Mouse (Mus musculus) myocyte (in vitro differentiated cells): ENCODE measurements around the gene Plxna4. TPM values are rescaled to one million over a fixed set of nuclear protein-coding genes. Genes with fewer than 3 reads are reported as not detected.
"Not testable (repeated sequence)": the region's sequence is repeated elsewhere in the genome, so short reads cannot be mapped to it uniquely, and the experiment has no call there.

Source experiments
- H3K27me3 ChIP-seq: one replicate; pipeline ENCODE4 v1.6.1; 2011; ENCODE audit not compliant: control insufficient read depth, insufficient read depth, insufficient read length
- H3K36me3 ChIP-seq: one replicate; pipeline ENCODE4 v1.6.1; 2011; ENCODE audit not compliant: control insufficient read depth, insufficient read depth
- H3K4me2 ChIP-seq: one replicate; pipeline ENCODE4 v1.6.1; 2011; ENCODE audit warnings: low read depth, control low read depth
- H3K4me3 ChIP-seq: one replicate; pipeline ENCODE4 v1.5.1; 2011; ENCODE audit warnings: mild to moderate bottlenecking, control low read depth, moderate library complexity
- H3K79me2 ChIP-seq: one replicate; pipeline ENCODE4 v1.6.1; 2011; ENCODE audit not compliant: control insufficient read depth, insufficient read depth
- H3ac ChIP-seq: one replicate; pipeline ENCODE4 v1.6.1; 2011; ENCODE audit not compliant: control insufficient read depth, insufficient read length
- CEBPB ChIP-seq: IDR thresholded peaks from 2 replicates; pipeline ENCODE4 v1.6.1; 2011; ENCODE audit warnings: mild to moderate bottlenecking, moderate library complexity; ENCODE audit not compliant: poor library complexity, insufficient read depth, severe bottlenecking
- E2F4 ChIP-seq: IDR thresholded peaks from one replicate; pipeline ENCODE4 v1.6.1; 2011; ENCODE audit warnings: mild to moderate bottlenecking, control low read depth, moderate library complexity; ENCODE audit not compliant: insufficient read depth
- MAX ChIP-seq: IDR thresholded peaks from one replicate; pipeline ENCODE4 v1.6.1; 2011; ENCODE audit warnings: low read depth, mild to moderate bottlenecking, control low read depth
- MYOD1 ChIP-seq, 3 experiments: IDR thresholded peaks; one replicate each; pipeline ENCODE4 v1.6.1; 2011; ENCODE audit warnings: control low read depth in 2 of 3, low read depth in 2 of 3, mild to moderate bottlenecking in 2 of 3, moderate library complexity in 1 of 3; ENCODE audit not compliant: insufficient read length in 2 of 3, control insufficient read depth in 1 of 3
- MYOG ChIP-seq, 3 experiments: IDR thresholded peaks; one replicate each; pipeline ENCODE4 v1.6.1; 2011; ENCODE audit warnings: control low read depth in 2 of 3, low read depth in 2 of 3, mild to moderate bottlenecking in 2 of 3; ENCODE audit not compliant: insufficient read length in 2 of 3, control insufficient read depth in 1 of 3, insufficient read depth in 1 of 3
- POLR2A ChIP-seq: IDR thresholded peaks from one replicate; pipeline ENCODE4 v1.6.1; 2011; ENCODE audit warnings: low read depth, mild to moderate bottlenecking, control low read depth, moderate library complexity; ENCODE audit not compliant: insufficient read length
- POLR2AphosphoS2 ChIP-seq: IDR thresholded peaks from one replicate; pipeline ENCODE4 v1.6.1; 2011; ENCODE audit warnings: low read depth, control low read depth; ENCODE audit not compliant: insufficient read length
- REST ChIP-seq: IDR thresholded peaks from one replicate; pipeline ENCODE4 v1.6.1; 2011; ENCODE audit warnings: mild to moderate bottlenecking, control low read depth, moderate library complexity; ENCODE audit not compliant: insufficient read depth, insufficient read length
- SRF ChIP-seq: IDR thresholded peaks from one replicate; pipeline ENCODE4 v1.6.1; 2011; ENCODE audit warnings: low read depth; ENCODE audit not compliant: control insufficient read depth, insufficient read length
- TCF12 ChIP-seq: IDR thresholded peaks from one replicate; pipeline ENCODE4 v1.6.1; 2011; ENCODE audit warnings: mild to moderate bottlenecking, control low read depth; ENCODE audit not compliant: poor library complexity, insufficient read depth, severe bottlenecking
- TCF3 ChIP-seq: IDR thresholded peaks from one replicate; pipeline ENCODE4 v1.6.1; 2011; ENCODE audit warnings: low read depth, control low read depth; ENCODE audit not compliant: insufficient read length
- USF1 ChIP-seq: IDR thresholded peaks from one replicate; pipeline ENCODE4 v1.6.1; 2011; ENCODE audit warnings: low read depth, mild to moderate bottlenecking, control low read depth, moderate library complexity
- polyA plus RNA-seq: library from polyadenylated mRNA; unstranded; fragments of >200 nt; fragmentation: generic; extraction: Trizol; gene quantifications from one replicate; pipeline ENCODE4 v1.2.1, GENCODE M21; 2012; ENCODE audit warnings: missing spikeins

Gene Plxna4
- polyA plus RNA-seq, 1 experiment: 0.70 TPM

DNA sequence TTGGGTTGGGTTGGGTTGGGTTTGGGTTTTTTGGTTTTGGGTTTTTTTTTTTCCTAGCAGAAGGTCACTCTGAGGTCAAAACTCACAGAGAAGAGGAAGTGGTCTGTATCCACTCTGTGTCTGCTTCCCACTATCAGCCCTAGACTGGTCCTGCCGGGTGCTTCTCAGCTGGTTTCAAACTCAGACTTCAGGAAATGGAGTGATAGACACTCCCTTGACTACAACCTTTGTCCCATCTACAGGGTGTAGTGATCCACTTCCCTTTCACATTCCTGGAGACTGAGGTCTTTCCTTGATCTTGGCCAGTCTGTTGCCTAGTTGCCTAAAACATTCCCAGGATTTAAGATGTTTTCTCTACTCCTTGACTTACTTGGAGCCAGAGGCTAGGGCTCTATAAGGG is 76.0 kb downstream of the Plxna4 start:
- H3K27me3 ChIP-seq: no peaks in the 10 kb centered on the region
- no peaks in the 10 kb centered on the region for H3K79me2 ChIP-seq
- H3ac ChIP-seq: no peak overlapping the region
- H3K4me3 ChIP-seq: no peak overlapping the region
- no peak overlapping the region for H3K4me2 ChIP-seq
- H3K36me3 ChIP-seq: no peaks in the 10 kb centered on the region
- TF ChIP-seq MYOG (IDR thresholded peaks at IDR 0.05; ENCODE audit: control insufficient read depth in 1 of 3, insufficient read depth in 1 of 3, insufficient read length in 2 of 3, low read depth in 2 of 3): no peak

DNA sequence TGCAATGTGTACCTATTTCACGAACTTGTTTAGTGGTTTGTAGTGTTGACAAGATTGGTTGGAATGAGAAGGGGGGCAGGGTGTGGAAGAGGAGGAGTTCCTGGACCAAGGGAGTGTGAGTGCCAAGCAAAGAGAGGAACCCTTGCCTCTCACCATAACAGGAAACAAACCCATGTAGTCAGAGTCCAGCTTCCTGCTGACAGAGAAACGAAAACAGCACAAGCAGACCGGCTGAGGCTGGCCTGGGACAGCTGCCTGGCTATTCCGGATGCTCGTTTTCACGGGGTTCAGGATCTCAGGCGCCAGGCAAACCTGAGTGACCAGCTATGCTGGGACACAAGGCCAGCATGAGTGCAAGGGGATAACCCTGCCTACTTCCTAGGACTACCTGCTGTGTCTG is 77.1 kb downstream of the Plxna4 start:
- H3K36me3 ChIP-seq: no peaks in the 10 kb centered on the region
- TF ChIP-seq TCF12: no peak
- TF ChIP-seq REST: no peak
- no peak for TF ChIP-seq E2F4
- no peak for TF ChIP-seq CEBPB
- TF ChIP-seq MYOD1 (IDR thresholded peaks at IDR 0.05; ENCODE audit: control insufficient read depth in 1 of 3, insufficient read length in 2 of 3, low read depth in 2 of 3): no peak
- H3K27me3 ChIP-seq: no peaks in the 10 kb centered on the region
- no peak overlapping the region for H3ac ChIP-seq
- H3K4me3 ChIP-seq: no peak overlapping the region
- no peak overlapping the region for H3K4me2 ChIP-seq
- H3K79me2 ChIP-seq: no peaks in the 10 kb centered on the region

DNA sequence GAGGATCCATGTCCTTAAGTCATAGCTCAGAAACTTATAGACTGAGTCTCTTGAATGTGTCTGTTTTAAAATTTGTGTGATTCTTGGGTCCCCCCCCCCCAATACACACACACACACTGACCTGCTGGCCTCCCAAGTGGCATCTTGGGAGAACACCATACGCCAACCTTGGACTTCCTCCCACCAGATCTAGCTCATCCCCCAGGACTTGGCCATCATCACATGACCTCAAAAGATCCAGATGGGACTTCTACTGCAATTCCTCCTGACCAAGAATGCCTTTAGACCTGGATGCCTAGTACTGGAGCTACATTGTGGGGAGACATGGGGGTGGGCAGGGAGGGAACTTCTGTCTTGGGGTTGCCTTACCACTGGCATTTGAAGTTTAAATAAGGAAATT is 77.5 kb downstream of the Plxna4 start:
- H3ac ChIP-seq: no peak overlapping the region
- no peak overlapping the region for H3K4me3 ChIP-seq
- TF ChIP-seq POLR2A (no peak), SRF (no peak), POLR2AphosphoS2 (no peak), USF1 (no peak), REST (no peak), CEBPB (no peak), TCF3 (no peak)
- no peak overlapping the region for H3K4me2 ChIP-seq
- H3K27me3 ChIP-seq: no peaks in the 10 kb centered on the region
- no peaks in the 10 kb centered on the region for H3K36me3 ChIP-seq
- no peaks in the 10 kb centered on the region for H3K79me2 ChIP-seq

DNA sequence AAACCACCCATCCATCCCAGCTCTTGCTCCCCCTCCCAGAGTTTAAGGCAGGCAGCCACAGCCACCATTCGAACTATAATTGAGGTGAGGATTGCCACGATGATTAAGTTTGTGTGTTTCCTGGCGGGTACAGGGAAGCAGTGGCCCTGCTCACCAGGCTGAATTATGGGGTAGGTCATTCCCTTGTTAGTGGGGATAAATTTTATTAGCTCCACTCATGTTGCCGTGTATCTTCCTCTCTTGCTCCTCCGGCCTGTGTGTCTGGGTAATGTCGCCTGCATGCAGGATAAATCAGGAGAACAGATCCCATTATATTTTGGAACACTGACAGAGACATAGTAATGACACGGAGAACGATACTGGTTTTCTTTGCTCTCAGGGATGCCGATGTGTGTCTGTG is 78.9 kb downstream of the Plxna4 start:
- Histone ChIP-seq H3ac (no peak overlapping the region), H3K4me2 (no peak overlapping the region), H3K27me3 (no peaks in the 10 kb centered on the region), H3K79me2 (no peaks in the 10 kb centered on the region), H3K36me3 (no peaks in the 10 kb centered on the region), H3K4me3 (no peak overlapping the region)
- no peak for TF ChIP-seq POLR2AphosphoS2
- no peak for TF ChIP-seq POLR2A
- TF ChIP-seq REST: no peak
- TF ChIP-seq MYOG (IDR thresholded peaks at IDR 0.05; ENCODE audit: control insufficient read depth in 1 of 3, insufficient read depth in 1 of 3, insufficient read length in 2 of 3, low read depth in 2 of 3): no peak
- TF ChIP-seq E2F4: no peak
- TF ChIP-seq USF1: no peak
- TF ChIP-seq TCF3: no peak
- TF ChIP-seq TCF12: no peak
- TF ChIP-seq SRF: no peak
- TF ChIP-seq CEBPB: no peak
- no peak for TF ChIP-seq MYOD1 (IDR thresholded peaks at IDR 0.05; ENCODE audit: control insufficient read depth in 1 of 3, insufficient read length in 2 of 3, low read depth in 2 of 3)
- TF ChIP-seq MAX: no peak

DNA sequence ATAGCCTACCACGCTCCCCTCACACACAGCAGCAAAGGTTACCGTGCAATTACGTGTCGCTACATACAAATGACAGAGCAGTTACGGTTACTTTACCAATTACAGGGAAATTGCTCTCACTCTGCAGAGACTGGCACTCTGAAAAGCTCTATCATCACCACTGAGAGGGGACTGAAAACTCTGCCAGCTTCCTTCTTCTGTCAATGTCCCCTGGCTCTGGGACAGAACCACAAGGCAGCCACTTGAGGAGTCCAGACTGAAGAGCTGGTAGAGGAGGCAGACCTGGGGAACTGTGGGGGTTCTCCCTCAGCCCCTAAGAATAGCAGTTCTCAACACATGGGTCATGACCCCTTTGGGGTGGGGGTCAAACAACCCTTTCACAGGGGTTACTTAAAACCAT is 83.0 kb downstream of the Plxna4 start:
- H3K79me2 ChIP-seq: no peaks in the 10 kb centered on the region
- no peaks in the 10 kb centered on the region for H3K27me3 ChIP-seq
- TF ChIP-seq POLR2AphosphoS2: no peak
- TF ChIP-seq POLR2A: no peak
- no peak for TF ChIP-seq TCF3
- TF ChIP-seq CEBPB: no peak
- no peak for TF ChIP-seq USF1
- TF ChIP-seq REST: no peak
- TF ChIP-seq TCF12: no peak
- no peak for TF ChIP-seq MAX
- no peak for TF ChIP-seq MYOD1 (IDR thresholded peaks at IDR 0.05; ENCODE audit: control insufficient read depth in 1 of 3, insufficient read length in 2 of 3, low read depth in 2 of 3)
- TF ChIP-seq SRF: no peak
- TF ChIP-seq MYOG (IDR thresholded peaks at IDR 0.05; ENCODE audit: control insufficient read depth in 1 of 3, insufficient read depth in 1 of 3, insufficient read length in 2 of 3, low read depth in 2 of 3): no peak
- TF ChIP-seq E2F4: no peak
- no peak overlapping the region for H3ac ChIP-seq
- H3K36me3 ChIP-seq: no peaks in the 10 kb centered on the region
- H3K4me2 ChIP-seq: no peak overlapping the region
- H3K4me3 ChIP-seq: no peak overlapping the region

DNA sequence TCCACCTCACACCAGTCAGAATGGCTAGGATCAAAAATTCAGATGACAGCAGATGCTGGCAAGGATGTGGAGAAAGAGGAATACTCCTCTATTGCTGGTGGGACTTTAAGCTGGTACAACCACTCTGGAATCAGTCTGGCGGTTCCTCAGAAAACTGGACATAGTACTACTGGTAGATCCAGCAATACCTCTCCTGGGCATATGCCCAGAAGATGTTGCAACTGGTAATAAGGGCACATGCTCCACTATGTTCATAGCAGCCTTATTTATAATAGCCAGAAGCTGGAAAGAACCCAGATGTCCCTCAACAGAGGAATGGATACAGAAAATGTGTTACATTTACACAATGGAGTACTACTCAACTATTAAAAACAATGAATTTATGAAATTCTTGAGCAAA is 86.8 kb downstream of the Plxna4 start:
- H3K79me2 ChIP-seq, H3K27me3 ChIP-seq, H3K4me2 ChIP-seq, H3K4me3 ChIP-seq, H3K36me3 ChIP-seq, H3ac ChIP-seq: not testable (repeated sequence)
